Mouse (Mus musculus): ENCODE measurements at regions not wholly inside any gene's neighbourhood (a gene's known extent, or its start where the extent isn't known, plus 50 kb on each side); places are given as distances from the start of the nearest gene placed in this dataset.

DNA sequence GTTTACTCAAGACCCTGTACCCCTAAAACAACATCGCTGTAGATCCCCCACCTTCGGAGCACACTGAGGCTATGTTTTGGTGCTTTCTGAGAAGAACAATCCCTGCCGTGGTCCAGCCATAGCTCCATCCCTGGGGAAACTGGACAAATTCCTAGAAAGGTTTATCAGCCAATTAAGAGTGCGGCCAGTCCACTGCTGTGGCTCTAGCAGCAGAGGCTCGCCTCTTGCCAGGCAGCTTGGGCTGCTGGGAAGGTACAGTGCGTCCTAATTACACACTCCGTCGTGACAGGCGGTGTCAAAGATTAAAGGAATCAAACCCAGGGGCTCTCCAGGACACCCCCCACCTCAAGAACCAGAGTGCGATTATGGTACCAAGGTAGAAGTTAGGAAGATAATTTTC, 116.4 kb upstream of the Sdk2 start:
- TF ChIP-seq POLR2A (IDR thresholded peaks at IDR 0.05; ENCODE audit: insufficient read depth, low read depth, low read length), result no peak
- no peak for TF ChIP-seq CTCF (IDR thresholded peaks at IDR 0.05; ENCODE audit: insufficient read depth, low read depth, low read length)
